Mouse (Mus musculus): ENCODE data around the gene Lypla2. TPM values are rescaled to one million over a fixed set of nuclear protein-coding genes. Genes with fewer than 3 reads are reported as not detected.
A peak's percentile ranks its signal among the peaks of the same experiment; 100 is the strongest.
"Not testable (repeated sequence)": the region's sequence is repeated elsewhere in the genome, so short reads cannot be mapped to it uniquely, and the experiment has no call there.

Lypla2 gene
- polyA plus RNA-seq, 1 experiment from 2014 or later = 40.4 TPM

- H3K36me3 ChIP-seq (replicated peaks) = no peaks in the 10 kb centered on the region
- no peak overlapping the region for H3K4me3 ChIP-seq (replicated peaks)
- 85% methylated on average over 6 of the region's 6 CpGs for WGBS (ENCODE audit: insufficient replicate concordance)
- H3K27ac ChIP-seq (replicated peaks) = no peak overlapping the region
- H3K27me3 ChIP-seq = no peaks in the 10 kb centered on the region
- H3K9ac ChIP-seq = no peak overlapping the region
- no peak overlapping the region for H3K4me2 ChIP-seq
- peaks cover 16% of the 10 kb centered on the region for H3K4me1 ChIP-seq (replicated peaks)
- ATAC-seq (ENCODE audit: insufficient read depth) = 0 out of 2 replicates have a peak, but pooled peaks have one; percentile 25
- H3K9me3 ChIP-seq (replicated peaks) = 0 out of 2 replicates have a peak, but pooled peaks cover 5% of the 10 kb centered on the region
Measured at GRCm38 (mm10) chr4:135993941-135994340, 21.5 kb upstream of the Lypla2 start.

GRCm38 (mm10) chr4:135987714-135988113 lies 15.3 kb upstream of the Lypla2 start:
- Histone ChIP-seq H3K27ac (replicated peaks) (peak overlapping the region; percentile 94), H3K9me3 (replicated peaks) (no peaks in the 10 kb centered on the region), H3K4me2 (peak overlapping the region; percentile 95), H3K4me3 (replicated peaks) (peak overlapping the region; percentile 98), H3K9ac (peak overlapping the region; percentile 99), H3K36me3 (replicated peaks) (peaks cover 26% of the 10 kb centered on the region), H3K4me1 (replicated peaks) (peaks cover 55% of the 10 kb centered on the region), H3K27me3 (no peaks in the 10 kb centered on the region)
- 65% methylated on average over 9 of the region's 9 CpGs for WGBS (ENCODE audit: insufficient replicate concordance)
- ATAC-seq (ENCODE audit: insufficient read depth) = no peak

DNA sequence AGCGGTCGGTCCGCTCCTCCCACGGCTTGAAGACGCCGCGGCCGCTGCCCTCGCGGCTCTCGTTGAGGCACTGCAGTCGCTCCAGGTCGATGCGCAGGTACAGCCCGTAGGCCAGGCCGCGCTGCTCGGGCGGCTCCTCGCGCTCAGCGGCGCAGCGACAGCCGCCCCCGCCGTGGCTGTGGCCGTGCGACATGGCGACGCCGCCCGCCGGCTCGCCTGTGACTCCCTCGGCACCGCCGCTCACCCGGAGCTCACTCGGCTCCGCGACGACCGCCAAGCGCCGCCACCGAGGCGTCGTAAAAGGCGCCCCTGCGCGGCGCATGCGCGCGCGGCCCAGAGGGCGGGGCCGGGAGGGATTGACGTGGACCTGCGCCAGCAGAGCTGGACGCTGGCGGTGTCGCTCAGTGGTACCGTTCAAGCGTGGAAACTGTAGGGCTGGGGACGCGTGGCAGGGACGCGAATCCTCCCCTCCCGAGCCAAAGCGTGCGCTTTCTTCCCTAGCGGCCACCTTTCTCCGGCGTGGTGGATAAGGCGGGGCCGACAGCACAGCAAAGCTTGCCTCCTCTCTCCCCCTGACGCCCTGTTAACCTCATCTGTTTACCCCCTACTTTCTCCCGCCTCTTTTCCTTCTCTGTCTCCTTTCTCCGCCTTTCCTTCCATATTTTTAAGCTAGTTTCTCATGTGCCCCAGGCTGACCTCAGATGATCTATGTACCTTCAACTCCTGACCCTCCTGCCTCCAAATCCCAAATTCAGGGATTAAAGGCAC lies 14.7 kb upstream of the Lypla2 start, which contains the start of gene Pithd1:
TSS of gene Pithd1 (minus strand) at position 322 of the 768 bp plus-strand sequence.
- no peaks in the 10 kb centered on the region for H3K27me3 ChIP-seq
- ATAC-seq (ENCODE audit: insufficient read depth) = peak; percentile 80
- under 1% methylated on average over 80 of the region's 81 CpGs for WGBS (ENCODE audit: insufficient replicate concordance)
- no peaks in the 10 kb centered on the region for H3K9me3 ChIP-seq (replicated peaks)
- H3K9ac ChIP-seq = peak within 1 kb of the TSS; percentile 99
- H3K4me1 ChIP-seq (replicated peaks) = peaks cover 56% of the 10 kb centered on the region
- peak within 1 kb of the TSS; percentile 94 for H3K27ac ChIP-seq (replicated peaks)
- peak within 1 kb of the TSS; percentile 98 for H3K4me3 ChIP-seq (replicated peaks)
- peaks cover 32% of the 10 kb centered on the region for H3K36me3 ChIP-seq (replicated peaks)
- peak within 1 kb of the TSS; percentile 95 for H3K4me2 ChIP-seq

DNA sequence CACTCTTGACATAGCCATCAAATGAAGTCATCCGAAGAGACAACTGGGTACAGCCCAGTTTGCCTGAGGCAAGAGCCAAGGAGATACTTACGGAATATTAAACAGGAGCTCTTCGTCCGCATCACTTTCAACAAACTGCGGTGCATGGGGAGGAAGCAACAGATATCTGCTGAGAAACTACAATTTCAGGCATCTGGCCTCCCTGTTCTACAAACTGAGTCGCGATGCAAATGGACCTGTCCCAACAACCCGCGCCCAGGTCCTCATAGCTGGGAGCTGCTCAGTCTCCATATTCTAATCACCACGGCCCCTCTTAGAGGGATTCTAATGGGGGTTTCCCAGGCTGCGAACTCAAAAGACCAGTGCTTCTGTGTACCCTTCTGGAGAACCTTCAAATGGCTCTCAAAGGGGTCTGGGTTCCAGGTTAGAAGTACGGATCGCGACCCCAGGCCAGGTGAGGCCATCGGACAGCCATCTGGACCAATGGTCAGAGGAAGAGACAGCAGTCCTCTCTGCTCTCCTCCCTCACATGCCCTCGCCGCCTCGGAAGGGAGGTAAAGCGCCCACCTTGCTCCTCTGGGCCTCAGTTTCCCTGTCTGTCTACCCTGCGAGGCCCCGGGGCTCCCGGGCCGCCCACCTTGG lies 14.0 kb upstream of the Lypla2 start:
- 8% methylated on average over 23 of the region's 23 CpGs for WGBS (ENCODE audit: insufficient replicate concordance)
- Histone ChIP-seq H3K4me2 (peak overlapping the region; percentile 95), H3K4me1 (replicated peaks) (peaks cover 63% of the 10 kb centered on the region)

DNA sequence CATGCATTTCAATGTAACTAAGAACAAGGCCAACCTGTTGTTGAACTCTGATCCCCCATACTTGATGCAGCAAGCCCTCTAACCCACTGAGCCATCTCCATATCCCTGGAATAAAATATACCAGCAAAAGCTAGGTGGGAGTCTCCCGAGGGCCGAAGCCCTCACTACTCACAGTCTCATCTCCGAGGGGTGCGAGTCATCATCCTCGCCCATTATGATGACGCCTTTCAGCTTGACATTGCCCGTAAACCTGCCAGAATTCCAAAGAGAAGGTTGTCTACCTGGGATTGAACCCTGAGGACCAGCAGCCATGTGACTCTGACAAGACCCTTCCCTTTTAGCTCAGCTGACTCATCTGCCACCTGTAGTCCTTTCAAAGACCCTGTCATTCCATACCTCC lies 13.3 kb upstream of the Lypla2 start:
- Histone ChIP-seq H3K4me3 (replicated peaks) (peak overlapping the region; percentile 98), H3K27me3 (no peaks in the 10 kb centered on the region), H3K36me3 (replicated peaks) (peaks cover 45% of the 10 kb centered on the region), H3K9me3 (replicated peaks) (no peaks in the 10 kb centered on the region), H3K9ac (peak overlapping the region; percentile 99), H3K4me2 (peak overlapping the region; percentile 95), H3K27ac (replicated peaks) (peak overlapping the region; percentile 94), H3K4me1 (replicated peaks) (peaks cover 60% of the 10 kb centered on the region)
- WGBS (ENCODE audit: insufficient replicate concordance) = 79% methylated on average over 7 of the region's 7 CpGs
- no peak for ATAC-seq (ENCODE audit: insufficient read depth)

More for the DNA sequence above, 14.0 kb upstream of the Lypla2 start:
- H3K9me3 ChIP-seq (replicated peaks) = no peaks in the 10 kb centered on the region
- H3K36me3 ChIP-seq (replicated peaks) = peaks cover 39% of the 10 kb centered on the region
- H3K9ac ChIP-seq = peak overlapping the region; percentile 99
- H3K4me3 ChIP-seq (replicated peaks) = peak overlapping the region; percentile 98
- no peaks in the 10 kb centered on the region for H3K27me3 ChIP-seq
- peak overlapping the region; percentile 94 for H3K27ac ChIP-seq (replicated peaks)
- peak; percentile 11; the same call in 1 of the 2 replicates for ATAC-seq (ENCODE audit: insufficient read depth)

DNA sequence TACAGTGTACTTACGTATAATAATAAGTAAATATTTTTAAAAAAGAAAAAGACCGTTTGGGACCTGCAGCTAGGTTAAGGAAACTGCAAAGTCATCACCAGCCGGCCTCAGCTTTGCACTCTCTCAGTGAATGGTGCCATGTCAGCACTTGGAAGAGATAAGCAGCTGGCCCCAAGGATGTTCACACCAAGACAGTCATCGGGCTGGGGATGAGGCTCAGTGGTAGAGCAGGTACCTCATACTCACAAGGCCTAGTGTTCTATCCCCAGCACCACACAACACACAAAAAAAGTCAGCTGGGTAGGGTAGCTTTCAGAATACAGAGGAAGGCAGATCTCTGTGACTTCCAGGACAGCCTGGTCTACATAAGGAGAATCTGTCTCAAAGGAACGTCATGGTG lies 12.8 kb upstream of the Lypla2 start:
- H3K4me3 ChIP-seq (replicated peaks) = peak overlapping the region; percentile 98
- peak overlapping the region; percentile 95 for H3K4me2 ChIP-seq
- no peaks in the 10 kb centered on the region for H3K27me3 ChIP-seq
- H3K9ac ChIP-seq = peak overlapping the region; percentile 99; the same call in 1 of the 2 replicates
- peaks cover 51% of the 10 kb centered on the region for H3K36me3 ChIP-seq (replicated peaks)
- ATAC-seq (ENCODE audit: insufficient read depth) = peak; percentile 81
- H3K27ac ChIP-seq (replicated peaks) = peak overlapping the region; percentile 94
- H3K4me1 ChIP-seq (replicated peaks) = peaks cover 55% of the 10 kb centered on the region
- WGBS (ENCODE audit: insufficient replicate concordance) = 39% methylated on average over 5 of the region's 5 CpGs
- H3K9me3 ChIP-seq (replicated peaks) = no peaks in the 10 kb centered on the region

DNA sequence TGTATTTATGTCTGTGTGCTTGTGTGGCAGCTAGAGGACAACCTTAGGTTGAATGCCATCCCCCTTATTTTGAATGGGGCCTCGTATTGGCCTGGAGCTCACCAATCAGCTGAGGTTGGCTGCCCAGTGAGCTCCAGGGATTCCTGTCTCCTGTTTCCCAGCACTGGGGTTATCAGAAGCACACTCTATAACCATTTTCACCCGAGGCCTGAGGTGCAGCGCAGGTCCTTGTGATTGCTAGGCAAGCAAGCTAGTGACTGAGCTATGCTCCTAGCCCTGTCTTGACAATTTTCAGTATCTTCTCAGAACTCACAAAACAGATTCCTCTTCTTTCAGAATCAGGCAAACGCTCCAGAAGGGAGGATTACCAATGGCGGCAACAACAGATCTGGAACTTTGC lies 12.1 kb upstream of the Lypla2 start:
- Histone ChIP-seq H3K27ac (replicated peaks) (peak overlapping the region; percentile 94), H3K4me3 (replicated peaks) (peak overlapping the region; percentile 98), H3K9ac (peak overlapping the region; percentile 37), H3K4me2 (peak overlapping the region; percentile 95), H3K36me3 (replicated peaks) (peaks cover 55% of the 10 kb centered on the region), H3K27me3 (no peaks in the 10 kb centered on the region), H3K4me1 (replicated peaks) (peaks cover 50% of the 10 kb centered on the region), H3K9me3 (replicated peaks) (no peaks in the 10 kb centered on the region)
- ATAC-seq (ENCODE audit: insufficient read depth) = no peak
- 71% methylated on average over 5 of the region's 5 CpGs for WGBS (ENCODE audit: insufficient replicate concordance)

DNA sequence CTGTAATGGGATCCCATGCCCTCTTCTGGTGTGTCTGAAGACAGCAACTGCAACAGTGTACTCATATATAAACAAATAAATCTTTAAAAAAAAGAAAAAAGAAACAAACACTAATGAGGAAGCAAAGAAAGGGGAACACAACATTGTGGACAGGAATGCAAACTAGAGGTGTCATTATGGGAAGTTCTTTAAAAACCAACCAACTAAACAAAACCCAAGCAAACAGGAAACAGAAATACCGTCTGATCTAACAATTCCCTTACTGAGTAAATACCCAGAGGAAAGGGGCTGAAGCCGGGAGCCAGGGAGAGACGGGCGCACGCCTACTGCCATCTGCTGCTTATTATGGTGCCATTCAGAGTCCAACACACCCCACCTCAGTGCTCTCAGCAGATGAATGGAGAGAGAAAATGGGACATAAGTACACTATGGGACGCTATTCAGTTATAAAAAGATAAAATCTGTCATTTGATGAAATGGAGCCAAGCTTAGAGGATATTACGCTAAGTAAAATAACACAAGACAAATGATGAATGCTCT lies 9.2 kb upstream of the Lypla2 start:
- Histone ChIP-seq H3K27me3 (no peaks in the 10 kb centered on the region), H3K4me3 (replicated peaks) (no peak overlapping the region), H3K4me2 (no peak overlapping the region), H3K4me1 (replicated peaks) (peaks cover 40% of the 10 kb centered on the region), H3K9ac (no peak overlapping the region), H3K27ac (replicated peaks) (no peak overlapping the region), H3K9me3 (replicated peaks) (no peaks in the 10 kb centered on the region), H3K36me3 (replicated peaks) (peaks cover 81% of the 10 kb centered on the region)
- WGBS (ENCODE audit: insufficient replicate concordance) = 76% methylated on average over 7 of the region's 7 CpGs
- ATAC-seq (ENCODE audit: insufficient read depth) = no peak

DNA sequence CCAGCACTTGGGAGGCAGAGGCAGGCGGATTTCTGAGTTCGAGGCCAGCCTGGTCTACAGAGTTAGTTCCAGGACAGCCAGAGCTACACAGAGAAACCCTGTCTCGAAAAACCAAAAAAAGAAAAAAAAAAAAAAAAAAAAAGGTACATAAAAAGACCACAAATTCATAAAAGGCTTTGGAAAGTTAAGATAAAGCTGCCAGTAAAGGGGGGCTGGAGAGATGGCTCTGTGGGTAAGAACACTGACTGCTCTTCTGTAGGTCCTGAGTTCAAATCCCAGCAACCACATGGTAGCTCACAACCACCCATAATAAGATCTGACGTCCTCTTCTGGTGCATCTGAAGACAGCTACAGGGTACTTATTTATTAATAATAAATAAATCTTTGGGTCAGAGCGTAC lies 7.8 kb upstream of the Lypla2 start:
- H3K9me3 ChIP-seq (replicated peaks); H3K9ac ChIP-seq; H3K27ac ChIP-seq (replicated peaks); ATAC-seq (ENCODE audit: insufficient read depth); H3K4me3 ChIP-seq (replicated peaks); H3K27me3 ChIP-seq; H3K4me2 ChIP-seq: not testable (repeated sequence)
- WGBS (ENCODE audit: insufficient replicate concordance) = 89% methylated on average over 5 of the region's 5 CpGs
- Histone ChIP-seq H3K36me3 (replicated peaks) (peaks cover 92% of the 10 kb centered on the region), H3K4me1 (replicated peaks) (peaks cover 28% of the 10 kb centered on the region)

GRCm38 (mm10) chr4:135976146-135976545 lies 3.7 kb upstream of the Lypla2 start:
- H3K9ac ChIP-seq = no peak overlapping the region
- no peak overlapping the region for H3K4me3 ChIP-seq (replicated peaks)
- H3K9me3 ChIP-seq (replicated peaks) = no peaks in the 10 kb centered on the region
- H3K27me3 ChIP-seq = no peaks in the 10 kb centered on the region
- no peak for ATAC-seq (ENCODE audit: insufficient read depth)
- no peak overlapping the region for H3K4me2 ChIP-seq
- H3K27ac ChIP-seq (replicated peaks) = no peak overlapping the region
- peaks cover 30% of the 10 kb centered on the region for H3K4me1 ChIP-seq (replicated peaks)
- 87% methylated on average over 12 of the region's 12 CpGs for WGBS (ENCODE audit: insufficient replicate concordance)
- H3K36me3 ChIP-seq (replicated peaks) = peaks cover 68% of the 10 kb centered on the region

Measured in liver, embryonic 15.5 days (tissue).